Mouse (Mus musculus) liver, embryonic 14.5 days (tissue): ENCODE results near the gene Mtch2.

Source experiments
- CTCF ChIP-seq: IDR thresholded peaks from 2 replicates; pipeline ENCODE4 v1.5.1; 2016; ENCODE audit warnings: antibody characterized with exemption, low read depth, control low read depth
- EP300 ChIP-seq: IDR thresholded peaks from 2 replicates; pipeline ENCODE4 v1.6.1; 2016; ENCODE audit warnings: antibody characterized with exemption, low read depth

DNA sequence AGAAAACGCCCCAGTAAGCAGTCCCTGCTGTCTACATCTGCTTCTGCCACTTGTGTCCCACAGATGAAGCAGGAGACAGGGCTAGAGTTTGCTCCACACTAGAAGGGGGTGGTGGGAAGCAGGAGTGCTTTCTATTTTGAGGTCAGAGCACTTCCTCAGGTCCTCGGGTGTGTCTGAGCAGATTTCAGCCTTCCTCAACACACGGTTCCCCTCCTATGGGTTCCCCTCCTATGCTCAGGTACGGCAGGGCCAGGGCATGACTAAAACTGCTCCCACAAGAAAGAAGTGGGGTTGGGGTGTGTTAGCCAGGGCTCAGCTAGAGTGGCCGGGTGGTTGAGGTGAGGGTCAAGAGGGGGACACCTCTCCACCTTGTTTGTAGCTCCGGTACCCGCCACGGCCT lies 36.2 kb upstream of the Mtch2 start:
- TF ChIP-seq CTCF (no peak), EP300 (no peak)
